In the genomic region with DNA sequence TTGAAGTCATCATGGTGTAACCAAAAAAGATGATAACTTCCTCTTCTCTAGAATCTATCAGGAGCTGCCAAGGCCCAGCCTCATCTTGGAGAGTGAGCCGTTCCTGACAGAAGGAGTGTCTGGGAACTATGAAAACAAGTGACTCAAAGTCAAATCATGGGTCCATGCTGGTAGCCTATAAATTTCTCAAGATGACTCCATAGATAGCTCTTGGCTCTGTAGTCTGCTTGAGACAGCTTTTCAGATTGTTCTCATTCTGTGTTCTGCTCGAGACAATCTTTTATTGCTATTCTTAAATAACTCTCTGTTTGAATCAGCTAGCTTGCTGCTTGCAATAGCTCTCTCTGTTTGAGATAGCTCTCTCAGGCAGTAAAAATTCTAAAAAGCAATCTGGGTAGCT, we compare ENCODE assay signal across 17 mouse cellular contexts.
DNase-seq lines count a peak whose midpoint lies in the region; ATAC-seq lines count a peak whose summit lies in the region.
"Had no signal": no experiment of that assay in that cellular context is flagged by ENCODE, and none has a peak within 500 bp of the region (broad histone marks: within the 10 kb centered on the region; RNA-seq: fewer than 3 reads in every experiment).

No protein-coding gene starts in this region.

- no peak for ATAC-seq in megakaryocyte, adult 5-6 weeks (ENCODE audit: poor library complexity, severe bottlenecking)
- ATAC-seq: CD4-positive, CD25-positive, alpha-beta regulatory T cell, adult 4 months had no signal

- DNase-seq in adrenal gland, adult 2 months: peak; percentile 5
- no peak for DNase-seq in adrenal gland, postnatal 4 days (ENCODE audit: low spot score in 2 of 2)
- peak; percentile 10 for DNase-seq in left cerebral cortex, adult 11 months (ENCODE audit: low spot score)
- DNase-seq in left cerebral cortex, postnatal 4 days: no peak
- peak; percentile 4 to 12 for DNase-seq in right cerebral cortex, adult 2 months (ENCODE audit: low spot score in 2 of 2)
- DNase-seq in lung, adult 18-20 months: no peak
- no peak for DNase-seq in urinary bladder, postnatal 10 days (ENCODE audit: low spot score)
- DNase-seq: cerebellum, adult 18-20 months; heart, postnatal 4 days; kidney, adult 18-20 months; kidney, postnatal 14 days; lung, adult 2 months; lung, postnatal 4 days; spleen, adult 18-20 months; thymus, postnatal 14 days had no signal

- intact Hi-C loops in left cerebral cortex, postnatal 4 days (cut with DNase I): no loop called here

Comparison
In these comparisons a context has a peak if more than half of its experiments do, and no peak if none do; other contexts are left out.
1. DNase-seq: peak in adrenal gland, adult 2 months (single experiment), left cerebral cortex, adult 11 months (single experiment) and right cerebral cortex, adult 2 months (2 of 2); none in adrenal gland, postnatal 4 days (0 of 2), left cerebral cortex, postnatal 4 days (single experiment), lung, adult 18-20 months (0 of 2) and urinary bladder, postnatal 10 days (single experiment).